Mouse (Mus musculus): ENCODE results near the gene Cldn3. TPM values are rescaled to one million over a fixed set of nuclear protein-coding genes. Genes with fewer than 3 reads are reported as not detected.

The Cldn3 gene
- total and polyA plus RNA-seq, 2 experiments from 2014 or later: 4.7 to 10.5 TPM

GRCm38 (mm10) chr5:135034593-135034992 lies 48.6 kb downstream of the Cldn3 start:
- no peak for ATAC-seq

GRCm38 (mm10) chr5:135035608-135036359 lies 49.8 kb downstream of the Cldn3 start:
- H3K4me2 ChIP-seq (ENCODE audit: low read depth, low read length): no peak overlapping the region
- H3K27ac ChIP-seq: no peak overlapping the region
- 59% methylated on average over 18 of the region's 18 CpGs for WGBS
- no peak for ATAC-seq
- TF ChIP-seq CTCF (IDR thresholded peaks at IDR 0.05; ENCODE audit: low read depth): no peak
- DNase-seq (ENCODE audit: low spot score): no peak
- H3K36me3 ChIP-seq (ENCODE audit: insufficient read depth, low read length): peaks cover 11% of the 10 kb centered on the region
- H3K9ac ChIP-seq (replicated peaks; ENCODE audit: low read length): no peak overlapping the region
- peaks cover 3% of the 10 kb centered on the region; the same call in 1 of the 2 replicates for H3K9me3 ChIP-seq (ENCODE audit: low read length)
- no peak overlapping the region for H3K4me3 ChIP-seq (ENCODE audit: low read length)
- H3K27me3 ChIP-seq (ENCODE audit: insufficient read depth, low read length): no peaks in the 10 kb centered on the region
- no peaks in the 10 kb centered on the region for H3K4me1 ChIP-seq (ENCODE audit: insufficient read depth, low read length)

More at GRCm38 (mm10) chr5:135034593-135034992, 48.6 kb downstream of the Cldn3 start:
- peaks cover 11% of the 10 kb centered on the region for H3K36me3 ChIP-seq (ENCODE audit: insufficient read depth, low read length)
- no peak overlapping the region for H3K27ac ChIP-seq
- H3K4me1 ChIP-seq (ENCODE audit: insufficient read depth, low read length): no peaks in the 10 kb centered on the region
- peaks cover 3% of the 10 kb centered on the region; the same call in 1 of the 2 replicates for H3K9me3 ChIP-seq (ENCODE audit: low read length)
- no peak for DNase-seq (ENCODE audit: low spot score)
- H3K9ac ChIP-seq (replicated peaks; ENCODE audit: low read length): no peak overlapping the region
- 97% methylated on average over 2 of the region's 2 CpGs for WGBS
- no peak overlapping the region for H3K4me3 ChIP-seq (ENCODE audit: low read length)
- no peaks in the 10 kb centered on the region for H3K27me3 ChIP-seq (ENCODE audit: insufficient read depth, low read length)
- peak; percentile 43; the same call in 1 of the 2 replicates for TF ChIP-seq CTCF (IDR thresholded peaks at IDR 0.05; ENCODE audit: low read depth)
- no peak overlapping the region for H3K4me2 ChIP-seq (ENCODE audit: low read depth, low read length)

Other genes starting within 250 kb of the Cldn3 start
- 31.8 and 43.3 TPM in 2 replicates for gene Eln, start 238.9 kb upstream of the Cldn3 start, total RNA-seq (2014; rRNA removed)
- 30.4 and 47.4 TPM in 2 replicates for gene Eln, start 238.9 kb upstream of the Cldn3 start, polyA plus RNA-seq (2015; fragmentation: Nextera tagmentation; extraction: Ambion mirVana)
- gene Tmem270, start 79.5 kb upstream of the Cldn3 start, total RNA-seq (2014; rRNA removed): not detected in 2 replicates
- gene Tmem270, start 79.5 kb upstream of the Cldn3 start, polyA plus RNA-seq (2015; fragmentation: Nextera tagmentation; extraction: Ambion mirVana): not detected in 2 replicates
- gene Cldn13, start 70.7 kb upstream of the Cldn3 start, total RNA-seq (2014; rRNA removed): not detected in 2 replicates
- gene Cldn13, start 70.7 kb upstream of the Cldn3 start, polyA plus RNA-seq (2015; fragmentation: Nextera tagmentation; extraction: Ambion mirVana): not detected in 2 replicates
- 8.1 and 10.9 TPM in 2 replicates for gene Mettl27, start 53.8 kb upstream of the Cldn3 start, total RNA-seq (2014; rRNA removed)
- gene Mettl27, start 53.8 kb upstream of the Cldn3 start, polyA plus RNA-seq (2015; fragmentation: Nextera tagmentation; extraction: Ambion mirVana): 8.5 and 11.0 TPM in 2 replicates
- not detected in 2 replicates for gene Cldn4, start 39.3 kb upstream of the Cldn3 start, total RNA-seq (2014; rRNA removed)
- gene Cldn4, start 39.3 kb upstream of the Cldn3 start, polyA plus RNA-seq (2015; fragmentation: Nextera tagmentation; extraction: Ambion mirVana): not detected in 2 replicates
- 60.7 and 72.4 TPM in 2 replicates for gene Abhd11, start 22.9 kb downstream of the Cldn3 start, total RNA-seq (2014; rRNA removed)
- gene Abhd11, start 22.9 kb downstream of the Cldn3 start, polyA plus RNA-seq (2015; fragmentation: Nextera tagmentation; extraction: Ambion mirVana): 81.7 and 83.7 TPM in 2 replicates
- gene Stx1a, start 37.3 kb downstream of the Cldn3 start, total RNA-seq (2014; rRNA removed): 141 and 149 TPM in 2 replicates
- 118 and 126 TPM in 2 replicates for gene Stx1a, start 37.3 kb downstream of the Cldn3 start, polyA plus RNA-seq (2015; fragmentation: Nextera tagmentation; extraction: Ambion mirVana)
- 14.7 and 19.6 TPM in 2 replicates for gene Dnajc30, start 78.0 kb downstream of the Cldn3 start, total RNA-seq (2014; rRNA removed)
- gene Dnajc30, start 78.0 kb downstream of the Cldn3 start, polyA plus RNA-seq (2015; fragmentation: Nextera tagmentation; extraction: Ambion mirVana): 43.4 and 45.3 TPM in 2 replicates
- 44.8 and 52.2 TPM in 2 replicates for gene Bud23, start 78.7 kb downstream of the Cldn3 start, total RNA-seq (2014; rRNA removed)
- 64.5 TPM in 2 replicates for gene Bud23, start 78.7 kb downstream of the Cldn3 start, polyA plus RNA-seq (2015; fragmentation: Nextera tagmentation; extraction: Ambion mirVana)
- gene Vps37d, start 92.1 kb downstream of the Cldn3 start, total RNA-seq (2014; rRNA removed): 97.1 and 100 TPM in 2 replicates
- 28.6 and 30.0 TPM in 2 replicates for gene Vps37d, start 92.1 kb downstream of the Cldn3 start, polyA plus RNA-seq (2015; fragmentation: Nextera tagmentation; extraction: Ambion mirVana)
- 0.58 and 2.3 TPM in 2 replicates for gene Mlxipl, start 103.7 kb downstream of the Cldn3 start, total RNA-seq (2014; rRNA removed)
- gene Mlxipl, start 103.7 kb downstream of the Cldn3 start, polyA plus RNA-seq (2015; fragmentation: Nextera tagmentation; extraction: Ambion mirVana): 0.86 and 1.4 TPM in 2 replicates
- 36.9 and 43.7 TPM in 2 replicates for gene Tbl2, start 163.4 kb downstream of the Cldn3 start, total RNA-seq (2014; rRNA removed)
- 10.7 and 12.3 TPM in 2 replicates for gene Tbl2, start 163.4 kb downstream of the Cldn3 start, polyA plus RNA-seq (2015; fragmentation: Nextera tagmentation; extraction: Ambion mirVana)
- 13.7 and 18.5 TPM in 2 replicates for gene Bcl7b, start 182.1 kb downstream of the Cldn3 start, total RNA-seq (2014; rRNA removed)
- gene Bcl7b, start 182.1 kb downstream of the Cldn3 start, polyA plus RNA-seq (2015; fragmentation: Nextera tagmentation; extraction: Ambion mirVana): 32.5 and 36.4 TPM in 2 replicates
- 35.5 and 42.9 TPM in 2 replicates for gene Baz1b, start 201.1 kb downstream of the Cldn3 start, total RNA-seq (2014; rRNA removed)
- 15.8 and 16.7 TPM in 2 replicates for gene Baz1b, start 201.1 kb downstream of the Cldn3 start, polyA plus RNA-seq (2015; fragmentation: Nextera tagmentation; extraction: Ambion mirVana)

All from hindbrain, postnatal 0 days (tissue).